Mouse (Mus musculus): ENCODE data around the gene Ust.

Gene Ust

DNA sequence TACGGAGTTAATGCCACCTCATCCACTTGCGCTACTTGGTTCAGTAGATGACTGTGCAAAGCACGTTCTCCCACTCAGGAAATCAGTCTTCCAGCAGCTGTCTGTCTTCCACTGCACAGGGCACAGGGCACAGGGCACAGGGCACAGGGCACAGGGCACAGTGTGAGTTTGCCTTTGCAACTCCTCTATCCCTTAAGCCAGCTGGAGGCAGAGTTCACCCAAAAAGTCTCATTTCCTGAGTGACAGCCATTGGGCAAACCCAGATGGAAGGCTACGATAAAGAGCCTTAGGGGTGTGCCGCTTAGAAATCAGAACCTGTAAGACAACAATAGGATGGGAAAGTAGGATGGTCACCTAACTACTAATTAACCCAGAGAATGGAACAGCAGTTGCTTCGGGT is 322.9 kb downstream of the Ust start:
- in situ Hi-C loops (cut with MboI; ENCODE audit: unreplicated experiment in 2 of 2), result loop anchor here (5.0 kb wide), 1 partner anchor 313 kb away; no protein-coding TSS in a partner anchor

DNA sequence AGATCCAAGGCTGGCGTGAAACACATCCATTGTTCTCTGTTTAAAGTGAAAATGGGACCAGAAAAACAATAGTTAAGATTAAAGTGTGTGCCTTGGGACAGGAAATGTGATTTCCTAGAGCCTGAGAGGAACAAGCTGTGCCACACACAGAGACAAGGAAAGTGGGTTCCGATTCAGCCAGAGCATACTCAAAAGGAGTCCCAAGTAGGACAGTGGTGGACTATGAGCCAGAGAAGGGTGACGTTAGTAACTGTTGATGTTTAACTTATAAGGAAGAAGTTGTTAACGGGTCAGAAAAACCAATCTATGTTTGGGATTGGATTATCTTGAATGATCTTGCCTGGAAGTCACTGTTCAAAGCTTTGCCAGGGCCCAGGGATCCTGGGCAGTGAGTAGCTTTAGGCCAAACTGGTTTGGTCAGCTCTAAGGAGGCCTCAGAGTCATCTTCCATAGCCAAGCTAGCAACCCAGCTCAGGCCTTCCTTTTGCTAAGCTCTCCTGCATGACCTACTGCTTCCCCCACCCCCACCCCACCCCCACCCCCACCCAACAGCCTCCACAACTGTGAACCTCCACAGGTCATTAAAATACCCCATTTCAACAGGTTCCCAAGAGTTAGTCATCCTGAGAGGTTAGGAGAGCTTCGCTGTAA is 329.2 kb downstream of the Ust start:
- in situ Hi-C loops (cut with MboI; ENCODE audit: unreplicated experiment in 2 of 2), result no loop called here

DNA sequence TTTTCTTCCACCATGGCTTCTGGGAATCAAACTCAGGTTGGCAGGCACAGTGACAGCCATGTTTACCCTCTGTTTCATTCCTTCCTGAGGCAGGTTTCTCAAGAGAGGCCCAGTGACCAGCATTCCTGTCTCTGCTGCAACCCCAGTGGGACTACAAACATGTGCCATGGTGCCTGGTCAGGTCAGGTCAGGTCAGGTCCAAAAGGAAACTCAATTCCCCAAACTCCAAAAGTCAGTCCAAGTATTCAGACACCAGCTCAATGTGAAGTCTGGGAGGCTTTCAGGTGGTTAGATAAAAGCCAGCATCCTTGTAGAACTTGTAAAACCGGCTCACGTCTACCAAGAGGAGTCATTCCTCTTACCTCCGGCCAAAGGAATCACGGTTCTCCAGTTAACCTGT is 333.0 kb downstream of the Ust start:
- in situ Hi-C loops (cut with MboI; ENCODE audit: unreplicated experiment in 2 of 2), result no loop called here

- in situ Hi-C loops (cut with MboI; ENCODE audit: unreplicated experiment in 2 of 2), result no loop called here
These were observed 333.9 kb downstream of the Ust start for GRCm38 (mm10) chr10:8184711-8185110.

DNA sequence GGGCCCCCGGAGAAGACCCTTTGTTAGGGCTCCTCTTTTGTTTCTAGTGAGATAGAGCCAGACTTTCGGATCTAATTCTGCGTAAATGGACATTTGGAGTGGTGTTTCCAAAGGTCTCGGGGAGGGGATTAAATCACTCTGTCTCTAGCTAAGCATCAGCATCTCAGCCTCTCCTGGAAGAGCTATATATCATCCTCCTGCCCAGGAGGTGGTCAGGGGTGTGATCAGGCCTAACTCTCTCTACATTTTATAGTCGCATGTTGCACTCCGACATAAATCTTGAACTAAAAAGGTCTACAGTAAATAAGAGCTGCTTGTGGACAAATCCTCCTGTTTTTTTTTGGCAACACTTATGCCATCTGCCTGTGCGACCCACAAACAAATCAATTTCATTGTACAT is 335.5 kb downstream of the Ust start:
- in situ Hi-C loops (cut with MboI; ENCODE audit: unreplicated experiment in 2 of 2), result no loop called here

DNA sequence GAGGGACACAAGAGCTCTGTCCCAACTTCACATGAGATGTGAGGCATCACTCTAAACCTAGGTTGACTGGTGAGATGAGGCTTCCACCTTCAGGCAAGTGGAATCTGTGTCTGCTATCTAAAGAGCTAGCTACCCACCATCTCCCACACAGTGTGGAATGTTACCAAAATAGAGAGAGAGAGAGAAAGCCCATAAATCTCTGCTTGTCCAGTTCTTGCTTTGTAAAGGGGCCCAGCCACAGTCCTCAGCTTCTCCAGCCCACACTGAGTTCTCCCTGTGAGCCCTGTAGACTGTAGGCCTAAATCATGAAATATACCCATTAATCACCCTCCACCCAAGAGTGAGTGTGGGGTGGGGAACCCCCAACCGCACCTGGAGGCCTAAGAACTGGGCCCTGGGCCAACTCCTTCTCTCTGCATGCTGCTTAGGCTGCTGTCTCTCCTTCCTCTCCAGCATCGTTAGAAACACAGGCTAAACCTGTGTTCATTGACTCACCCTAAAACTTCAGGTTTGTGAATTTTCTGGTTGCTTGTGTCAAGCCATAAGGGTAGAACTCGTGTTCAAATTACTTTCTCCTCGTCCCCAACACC is 336.9 kb downstream of the Ust start:
- in situ Hi-C loops (cut with MboI; ENCODE audit: unreplicated experiment in 2 of 2), result no loop called here

DNA sequence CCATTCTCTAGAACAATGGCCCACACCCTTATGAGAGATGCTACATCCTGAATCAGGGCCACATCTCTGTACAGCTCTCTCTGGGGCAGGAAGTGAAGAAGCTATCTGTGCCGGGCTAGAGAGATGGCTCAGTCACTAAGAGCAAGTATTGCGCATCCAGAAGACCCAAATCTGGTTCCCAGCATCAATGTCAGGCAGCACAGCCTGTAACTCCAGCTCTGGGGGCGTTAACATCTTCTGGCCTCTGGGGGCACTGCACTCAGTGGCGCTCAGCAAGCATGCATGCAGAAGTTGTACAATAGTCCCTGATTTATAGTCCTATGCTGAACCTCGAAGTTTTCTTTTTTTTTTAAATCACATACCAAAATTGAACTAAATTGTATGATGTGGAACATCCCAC is 341.0 kb downstream of the Ust start:
- in situ Hi-C loops (cut with MboI; ENCODE audit: unreplicated experiment in 2 of 2), result no loop called here

GRCm38 (mm10) chr10:8176351-8177053 is 342.1 kb downstream of the Ust start:
- in situ Hi-C loops (cut with MboI; ENCODE audit: unreplicated experiment in 2 of 2), result no loop called here

GRCm38 (mm10) chr10:8176008-8176350 is 342.6 kb downstream of the Ust start:
- in situ Hi-C loops (cut with MboI; ENCODE audit: unreplicated experiment in 2 of 2), result no loop called here

DNA sequence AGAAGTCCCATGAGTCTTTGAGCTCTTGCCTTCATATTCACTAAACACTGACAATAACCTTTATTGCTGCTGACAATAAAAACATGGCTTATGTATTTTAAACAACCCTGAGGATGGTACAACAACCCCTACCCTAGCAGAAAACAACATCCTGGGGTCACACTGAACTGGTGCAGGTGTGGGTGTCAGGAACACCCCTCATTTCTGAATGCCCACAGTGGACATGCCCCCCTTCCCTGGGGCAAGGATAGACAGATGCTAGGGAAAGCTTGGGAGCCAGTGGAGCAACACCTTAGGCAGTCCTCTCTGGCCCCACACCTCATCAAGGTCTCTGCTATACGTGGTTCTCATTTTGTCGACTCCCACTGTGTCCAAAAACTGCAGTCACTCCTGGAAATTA is 343.9 kb downstream of the Ust start:
- in situ Hi-C loops (cut with MboI; ENCODE audit: unreplicated experiment in 2 of 2), result no loop called here

- in situ Hi-C loops (cut with MboI; ENCODE audit: unreplicated experiment in 2 of 2), result no loop called here
These were observed 344.4 kb downstream of the Ust start for GRCm38 (mm10) chr10:8174230-8174629.

GRCm38 (mm10) chr10:8173032-8173431 is 345.6 kb downstream of the Ust start:
- in situ Hi-C loops (cut with MboI; ENCODE audit: unreplicated experiment in 2 of 2), result no loop called here

- in situ Hi-C loops (cut with MboI; ENCODE audit: unreplicated experiment in 2 of 2), result no loop called here
These were observed 347.1 kb downstream of the Ust start for GRCm38 (mm10) chr10:8171556-8171955.
